Mouse (Mus musculus): ENCODE results near the gene Mical3.
A peak's percentile ranks its signal among the peaks of the same experiment; 100 is the strongest.

The Mical3 gene

DNA sequence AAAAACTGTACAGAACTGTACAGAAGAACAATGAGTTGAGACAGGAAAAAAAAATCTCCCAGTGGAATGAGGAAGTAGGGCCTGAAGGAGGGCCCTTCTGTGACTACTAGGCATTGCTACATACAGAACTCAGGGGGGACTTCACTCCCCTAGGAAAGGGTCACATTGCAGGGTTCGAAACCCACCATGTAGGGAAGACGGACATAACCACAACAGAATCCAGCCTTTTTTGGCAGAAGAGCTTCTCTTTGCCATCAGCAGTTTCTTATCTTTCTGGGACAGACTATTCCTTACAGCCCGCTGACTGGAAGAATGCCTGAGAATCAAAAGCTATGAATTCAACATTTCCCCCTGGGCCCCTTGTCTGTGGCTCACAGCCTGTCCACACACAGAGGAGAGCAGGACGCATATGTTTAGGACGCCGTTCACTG lies 46.7 kb downstream of the Mical3 start:
- no peak for DNase-seq (ENCODE audit: inconsistent ontology term)

DNA sequence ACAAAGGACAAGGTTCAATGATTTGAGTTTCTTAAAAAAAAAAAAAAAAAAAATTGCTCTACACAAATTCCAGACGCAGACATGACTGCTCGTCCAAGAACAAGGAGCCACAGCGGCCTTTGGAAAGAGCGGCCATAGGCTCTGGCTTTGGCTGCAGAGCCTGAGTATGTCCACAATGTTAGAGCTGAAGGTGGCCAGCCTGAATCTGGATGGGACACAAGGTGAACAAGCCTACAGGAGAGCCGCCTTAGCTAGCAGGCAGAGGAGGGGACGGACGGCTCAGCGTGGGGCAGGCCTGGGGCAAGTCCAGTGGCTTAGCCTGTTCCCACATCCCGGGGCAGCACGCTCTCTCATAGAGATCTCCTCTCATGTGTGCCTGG lies 48.7 kb downstream of the Mical3 start:
- DNase-seq (ENCODE audit: inconsistent ontology term): no peak

DNA sequence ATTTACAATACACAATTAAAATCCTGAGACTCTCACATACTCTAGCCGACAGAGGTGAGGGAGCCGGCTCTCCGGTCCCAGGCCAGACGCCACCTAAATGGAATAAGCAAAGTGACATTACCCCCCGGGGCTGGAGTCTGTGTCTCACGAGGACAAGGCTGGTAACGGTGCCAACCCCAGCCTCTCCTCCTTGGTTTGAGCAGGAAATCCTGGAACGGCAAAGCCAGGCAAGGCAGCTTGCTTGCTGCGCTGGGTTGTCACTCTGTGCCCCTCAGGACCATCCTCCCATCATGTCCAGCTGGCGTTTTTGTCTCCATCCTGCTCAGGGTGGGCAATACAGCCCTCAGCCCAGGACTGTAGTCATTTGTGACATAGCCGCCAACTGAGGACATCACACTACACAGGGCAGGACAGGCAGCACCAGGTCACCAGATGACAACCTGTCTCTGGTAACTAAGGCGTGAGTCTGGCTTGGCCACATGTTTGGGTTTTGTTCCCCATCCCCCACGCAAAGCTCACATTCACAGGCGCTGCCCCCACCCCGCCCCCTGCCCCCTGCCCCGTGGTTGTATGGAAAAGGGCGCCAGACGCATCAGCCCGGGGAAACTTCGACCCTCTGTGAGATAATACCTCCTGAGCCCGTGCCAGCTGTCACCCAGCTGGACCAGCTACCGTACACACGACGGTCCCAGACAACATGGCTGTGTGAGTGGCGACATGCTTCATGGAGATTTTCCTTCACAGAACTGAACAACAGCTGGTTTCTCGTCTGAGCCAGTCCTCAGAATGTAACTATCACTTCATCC lies 49.3 kb downstream of the Mical3 start:
- DNase-seq (ENCODE audit: inconsistent ontology term): no peak

DNA sequence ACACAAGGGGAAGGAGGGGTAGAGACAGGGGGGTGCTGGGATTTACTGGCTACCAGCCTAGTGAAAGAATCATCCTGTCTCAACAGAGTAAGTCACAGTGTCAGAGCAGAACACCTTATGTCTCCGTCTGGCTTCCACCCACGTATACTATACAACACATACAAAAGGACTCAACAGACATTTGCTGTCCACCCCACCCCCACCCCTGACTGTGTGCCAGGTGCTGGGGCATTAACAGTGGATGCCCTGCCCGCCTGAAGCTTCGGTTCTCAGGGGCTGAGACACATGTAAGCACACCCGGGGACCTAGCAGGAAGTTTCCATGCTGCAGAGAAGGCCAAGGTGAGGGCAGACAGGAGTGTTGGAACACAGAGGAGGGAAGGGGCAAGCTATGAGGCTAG lies 52.6 kb downstream of the Mical3 start:
- no peak for DNase-seq (ENCODE audit: inconsistent ontology term)

DNA sequence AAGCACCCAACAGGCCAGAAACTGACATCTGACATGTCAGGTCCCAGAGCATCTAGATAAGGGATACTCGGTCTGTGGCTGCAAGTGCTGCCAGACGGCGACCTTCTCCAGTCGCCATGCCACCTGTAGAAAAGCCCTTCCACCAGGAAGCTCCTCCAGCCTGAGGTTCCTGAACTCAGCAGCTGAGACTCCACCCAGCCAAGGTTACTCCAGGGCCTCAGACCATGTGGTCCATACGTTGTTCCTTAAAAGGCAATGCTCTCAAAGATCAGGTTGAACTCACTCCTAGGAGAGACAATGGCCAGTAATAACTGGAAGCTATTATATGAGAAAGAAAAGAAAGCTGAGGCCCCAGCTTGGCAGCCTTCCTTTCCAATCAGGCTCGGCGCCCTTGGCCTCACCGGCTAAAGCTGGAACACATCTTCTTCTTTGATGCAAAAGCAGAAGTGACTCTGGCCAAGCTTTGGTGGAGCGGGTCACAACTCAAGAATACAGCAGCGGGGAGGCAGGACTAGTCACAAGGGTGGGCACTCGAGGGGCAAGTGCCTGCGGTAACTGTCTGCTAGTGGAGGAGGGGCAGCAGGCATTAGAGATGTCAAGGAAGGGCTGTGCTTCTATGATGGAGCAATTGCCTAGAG lies 53.8 kb downstream of the Mical3 start:
- no peak for DNase-seq (ENCODE audit: inconsistent ontology term)

DNA sequence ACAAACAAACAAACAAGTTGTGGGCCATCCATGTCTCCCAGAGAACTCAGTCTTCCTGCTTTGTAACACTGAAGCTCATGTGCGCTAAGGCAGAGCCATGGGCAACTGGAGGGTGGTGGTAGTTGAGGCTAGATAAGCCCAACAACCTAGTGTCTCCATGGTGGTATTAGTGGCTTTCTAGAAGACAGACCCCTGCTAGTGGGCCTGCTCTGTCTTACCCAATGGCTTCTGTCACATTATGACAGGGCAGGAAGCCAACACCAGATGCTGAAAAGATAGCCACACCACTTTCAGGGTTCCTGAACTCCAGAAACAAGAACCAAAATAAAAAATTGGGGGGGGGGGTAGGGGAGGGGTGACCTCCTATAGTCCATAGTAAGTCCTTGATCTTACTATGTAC lies 55.0 kb downstream of the Mical3 start:
- DNase-seq (ENCODE audit: inconsistent ontology term): no peak

DNA sequence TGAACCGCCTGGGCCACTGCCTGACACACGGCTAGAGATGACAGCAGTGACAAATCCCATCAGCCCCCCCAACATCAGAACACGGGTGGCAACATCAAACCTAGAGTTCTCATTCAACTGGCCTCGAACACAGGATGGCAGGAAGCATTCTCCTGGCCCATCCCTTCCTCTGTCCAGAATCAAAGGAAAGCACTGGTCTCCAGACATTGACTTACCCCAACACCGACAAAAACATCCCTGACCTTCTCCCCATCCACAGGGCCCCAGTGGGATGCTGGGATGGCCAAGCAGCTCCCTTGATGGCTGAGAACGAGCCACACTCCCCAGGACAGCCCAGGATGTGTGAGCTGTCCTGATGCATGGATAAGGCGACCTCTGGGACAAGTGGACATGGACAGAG lies 57.5 kb downstream of the Mical3 start:
- no peak for DNase-seq (ENCODE audit: inconsistent ontology term)

DNA sequence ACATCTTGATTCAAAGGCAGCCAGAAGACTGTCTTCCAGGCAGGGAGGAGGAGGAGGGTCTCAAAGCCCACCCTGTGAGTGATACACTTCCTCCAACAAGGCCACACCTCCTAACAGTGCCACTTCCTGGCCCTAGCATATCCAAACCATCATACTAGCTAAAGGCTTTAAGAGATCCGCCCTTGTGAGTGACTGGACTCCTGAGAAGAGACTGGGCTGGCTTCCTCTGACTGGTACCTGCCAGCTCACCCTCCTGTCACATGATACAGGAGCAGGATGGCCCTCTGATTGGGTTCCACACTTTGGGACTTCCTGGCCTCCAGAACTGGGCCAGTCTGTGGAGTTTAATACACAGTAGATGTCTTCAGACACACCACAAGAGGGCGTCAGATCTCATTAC lies 58.2 kb downstream of the Mical3 start:
- no peak for DNase-seq (ENCODE audit: inconsistent ontology term)

DNA sequence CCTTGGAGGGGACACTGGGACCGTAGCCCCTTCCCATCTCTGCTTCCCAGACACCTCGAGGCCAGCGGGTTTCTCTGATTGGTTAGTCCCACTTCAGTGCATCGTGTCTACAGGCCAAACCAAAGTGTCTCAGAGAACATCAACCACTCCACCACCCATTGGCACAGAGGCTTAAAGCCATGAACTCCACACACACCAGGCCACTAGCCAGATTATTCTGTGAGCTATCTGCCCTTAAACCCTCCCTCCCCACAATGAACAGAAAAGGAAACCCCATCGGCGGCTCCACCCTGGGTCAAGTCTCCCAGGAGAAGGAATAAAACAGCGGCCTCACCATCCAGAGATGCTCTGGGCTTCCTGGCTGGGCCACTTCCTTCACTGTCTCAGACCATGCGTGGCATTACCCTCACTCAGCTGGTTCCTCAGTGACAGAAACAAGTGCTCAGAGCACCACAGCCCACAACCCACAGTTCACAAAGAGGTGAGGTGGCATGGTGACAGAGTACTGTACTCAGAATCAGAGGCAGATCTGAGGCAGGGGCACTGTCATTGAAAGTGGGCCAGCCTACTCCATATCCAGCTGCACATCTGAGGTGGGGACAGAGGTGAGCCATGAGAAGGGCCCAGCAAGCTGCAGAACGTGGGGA lies 60.1 kb downstream of the Mical3 start:
- no peak for DNase-seq (ENCODE audit: inconsistent ontology term)

DNA sequence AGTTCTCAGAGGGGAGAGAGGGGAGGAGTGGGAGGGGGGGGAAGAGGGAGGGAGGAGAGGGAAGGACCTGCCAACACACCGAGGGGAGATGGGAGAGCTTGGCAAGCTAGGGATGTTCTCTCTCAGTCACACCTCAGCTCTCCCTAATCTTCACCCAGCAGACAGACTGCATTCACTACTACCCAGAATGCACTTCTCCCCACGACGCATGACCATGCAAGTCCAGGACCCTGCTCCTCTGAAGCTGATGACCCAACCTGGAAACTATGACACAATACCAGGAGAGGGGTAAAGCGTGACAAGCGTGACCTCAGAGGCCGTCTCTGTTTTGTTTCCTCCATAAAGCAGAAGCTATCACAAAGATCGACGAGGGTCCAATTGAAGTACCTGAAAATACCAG lies 61.6 kb downstream of the Mical3 start:
- no peak for DNase-seq (ENCODE audit: inconsistent ontology term)

DNA sequence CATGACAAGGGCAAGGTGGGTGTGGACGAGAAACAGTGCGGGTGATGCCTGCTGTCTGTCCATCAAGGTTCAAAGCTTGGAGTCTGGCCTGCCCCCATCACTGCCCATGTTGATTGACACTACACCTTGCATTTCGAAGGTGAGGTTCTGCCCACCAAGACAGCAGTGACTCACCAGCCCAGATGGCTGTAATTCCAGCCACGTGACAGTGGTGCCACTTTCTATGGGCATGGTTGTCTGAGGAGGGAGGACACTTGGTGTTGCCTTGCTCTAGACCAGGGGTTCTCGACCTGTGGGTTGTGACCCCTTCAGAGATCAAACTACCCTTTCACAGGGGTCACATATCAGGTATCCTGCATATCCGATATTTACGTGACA lies 62.7 kb downstream of the Mical3 start:
- no peak for DNase-seq (ENCODE audit: inconsistent ontology term)

DNA sequence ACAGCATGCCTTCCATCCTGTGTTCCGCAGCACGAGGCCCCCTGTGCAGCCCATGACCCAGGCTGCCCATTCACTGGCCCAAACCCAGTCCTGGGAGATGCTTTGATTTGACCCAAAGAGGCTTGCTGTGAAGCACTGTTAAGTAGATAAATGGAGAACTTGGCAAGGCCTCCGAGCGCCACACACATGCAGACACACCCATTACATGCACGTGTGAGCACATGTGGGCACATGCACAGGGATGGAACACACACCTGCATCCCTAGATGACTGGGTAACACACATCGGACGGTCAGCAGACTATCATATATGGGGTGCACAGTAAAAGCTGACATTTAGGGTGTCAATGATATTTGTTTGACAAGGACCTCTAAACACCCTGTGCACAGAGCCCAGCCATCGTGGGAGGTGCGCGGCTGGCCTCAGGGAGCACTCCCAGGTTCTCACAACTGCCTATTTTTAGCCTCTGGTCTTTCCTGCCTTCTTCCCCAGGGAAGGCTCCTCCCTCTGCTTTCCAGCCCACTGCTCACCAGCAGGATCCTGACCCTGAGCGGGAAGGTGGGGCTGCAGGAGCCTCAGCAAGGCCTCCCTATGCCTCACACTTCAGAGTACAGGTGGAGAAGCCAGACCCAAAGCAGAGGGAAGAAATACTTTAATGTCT lies 63.2 kb downstream of the Mical3 start:
- no peak for DNase-seq (ENCODE audit: inconsistent ontology term)

DNA sequence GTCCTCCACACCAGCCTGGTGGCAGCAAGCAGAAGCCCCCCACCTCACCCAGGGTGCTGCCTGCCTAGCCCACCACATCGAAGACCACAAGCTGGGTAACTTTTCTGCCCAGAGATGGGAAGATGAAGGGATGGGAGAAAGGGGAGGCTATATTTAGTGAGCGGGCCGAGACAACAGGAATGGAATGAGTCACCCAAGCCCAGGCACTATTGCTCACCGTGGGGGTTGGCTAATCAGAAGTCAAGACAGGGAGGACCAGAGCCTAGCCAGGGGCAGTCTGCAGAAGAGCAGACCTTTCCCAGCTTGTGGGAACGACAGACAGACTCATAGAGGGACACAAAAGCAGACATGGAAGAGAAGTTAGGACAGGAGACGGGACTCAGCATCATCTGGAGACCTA lies 64.0 kb downstream of the Mical3 start:
- DNase-seq (ENCODE audit: inconsistent ontology term): peak; percentile 38

DNA sequence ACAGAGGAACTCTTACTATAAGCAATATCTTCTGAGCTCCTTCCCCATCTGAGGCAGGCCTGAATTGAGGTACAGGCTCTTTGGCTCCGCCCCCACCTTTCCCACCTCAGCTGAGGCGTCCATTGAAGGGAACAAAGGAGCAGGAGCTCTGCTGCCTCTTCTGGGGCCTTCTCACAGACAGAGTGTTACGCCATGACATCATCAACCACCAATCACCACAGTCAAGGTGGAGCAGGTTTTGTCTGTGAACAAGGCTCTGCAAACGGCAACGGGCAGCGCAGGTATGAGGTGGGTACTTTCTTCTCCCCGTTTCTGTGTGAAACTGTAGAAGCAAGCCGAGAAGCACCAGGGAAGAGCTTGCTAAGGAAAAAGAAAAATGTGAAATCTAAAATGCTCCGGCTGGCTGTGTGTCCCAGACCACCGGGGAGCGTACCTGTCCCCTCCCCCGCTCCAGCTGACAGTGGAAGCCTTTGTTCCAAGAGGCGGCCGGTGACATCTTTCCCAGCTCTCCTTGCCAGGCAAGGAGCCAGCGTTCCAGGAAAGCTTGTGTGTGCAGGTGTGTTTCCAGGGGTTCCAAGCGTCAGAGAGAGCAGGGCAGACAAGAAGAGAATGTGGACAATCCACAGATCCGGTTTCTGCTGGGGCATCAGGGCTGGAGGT lies 66.3 kb downstream of the Mical3 start:
- no peak for DNase-seq (ENCODE audit: inconsistent ontology term)

DNA sequence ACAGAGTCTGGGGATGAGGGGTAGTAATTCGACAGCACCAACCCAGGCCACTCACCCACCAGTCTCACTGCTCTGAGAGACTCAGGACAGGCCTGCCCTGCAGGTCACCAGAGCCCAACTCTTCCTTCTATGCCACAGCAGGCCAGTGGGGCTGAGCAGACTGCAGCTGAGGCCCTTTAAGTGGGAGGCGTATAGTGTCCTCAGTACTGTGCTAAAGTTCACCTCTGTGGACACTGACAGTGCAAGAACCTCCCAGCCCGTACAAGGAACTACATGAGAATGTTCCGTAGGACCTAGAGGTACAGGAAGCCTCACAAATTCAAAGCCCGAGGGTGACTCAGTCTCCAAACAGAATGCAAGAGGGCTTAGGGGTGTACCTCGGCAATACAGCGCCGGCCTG lies 67.0 kb downstream of the Mical3 start:
- no peak for DNase-seq (ENCODE audit: inconsistent ontology term)

DNA sequence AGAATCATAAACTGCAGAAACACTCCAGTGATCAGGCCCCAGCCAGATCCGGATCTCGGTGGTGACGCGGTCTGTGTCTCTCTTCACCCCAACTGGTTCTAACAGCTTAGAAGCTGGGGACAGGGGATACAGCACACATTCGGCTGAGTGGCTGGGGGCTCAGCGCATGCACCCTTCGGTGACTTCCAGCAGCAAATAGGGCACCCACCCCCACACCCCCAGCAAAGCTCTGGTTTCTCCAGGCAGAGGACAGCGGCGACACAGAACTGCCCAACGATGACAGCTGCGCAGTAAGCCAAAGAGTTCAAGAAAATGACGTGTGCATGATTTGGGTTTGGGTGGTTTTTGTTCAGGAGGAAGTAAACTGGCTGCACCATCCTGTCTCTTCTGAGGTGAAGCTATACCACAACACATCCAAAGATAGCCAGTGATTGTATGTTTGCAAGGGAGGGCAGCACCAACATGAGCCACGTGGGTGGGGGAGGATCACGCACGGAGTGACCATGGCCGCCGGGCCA lies 67.8 kb downstream of the Mical3 start:
- DNase-seq (ENCODE audit: inconsistent ontology term): no peak

DNA sequence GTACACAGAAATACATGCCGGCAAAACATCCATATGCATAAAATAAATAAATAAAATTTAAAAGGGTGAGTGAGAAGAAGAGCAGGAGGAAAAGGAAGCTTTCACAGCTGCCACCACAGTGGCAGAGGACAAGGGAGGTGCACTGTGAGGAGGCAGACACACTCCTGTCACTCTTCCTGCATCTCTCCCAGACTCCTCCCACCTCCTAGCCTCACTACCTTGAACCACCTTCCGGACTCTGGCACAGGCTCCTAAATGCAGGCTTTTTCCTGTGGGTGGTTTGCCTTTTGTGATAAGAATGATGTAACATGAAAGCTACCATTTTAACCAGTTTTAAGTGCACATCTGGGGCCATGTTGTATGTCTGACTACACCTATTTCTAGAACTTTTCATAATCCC lies 72.8 kb downstream of the Mical3 start:
- no peak for DNase-seq (ENCODE audit: inconsistent ontology term)

DNA sequence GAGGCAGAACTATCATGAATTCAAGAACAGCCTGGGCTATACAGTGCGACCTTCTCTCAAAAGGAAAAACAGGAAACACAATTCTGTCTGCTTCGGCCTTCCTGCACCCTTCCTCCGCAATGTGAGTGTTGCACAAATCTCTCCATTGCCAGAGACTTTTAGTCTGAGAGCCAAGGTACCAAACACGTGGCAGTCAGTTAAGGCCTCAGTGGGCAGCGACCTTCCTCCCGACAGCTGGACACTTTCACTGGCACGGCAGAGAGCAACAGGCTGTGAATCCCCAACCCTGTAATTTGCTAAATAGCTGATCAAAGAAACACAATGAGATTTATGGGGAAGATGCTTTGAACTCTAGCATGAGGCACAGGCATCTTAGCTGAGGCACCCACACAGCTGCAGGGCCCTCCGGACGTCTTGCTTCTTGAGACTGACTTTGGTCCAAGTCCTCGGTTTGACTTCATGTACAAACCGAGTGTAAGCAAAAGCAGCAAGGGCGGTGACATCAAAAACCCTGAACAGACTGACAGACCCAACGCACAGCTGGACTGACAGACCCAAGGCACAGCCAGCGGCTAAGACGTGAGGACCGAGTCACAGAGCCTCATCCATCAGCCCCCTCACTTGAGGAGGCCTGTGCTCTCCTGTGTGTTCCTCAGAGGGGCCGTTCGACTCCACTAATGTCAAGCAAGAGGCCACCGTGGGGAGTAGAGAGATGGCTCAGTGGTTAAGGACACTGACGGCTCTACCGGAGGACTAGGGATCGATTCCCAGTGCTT lies 73.4 kb downstream of the Mical3 start:
- DNase-seq (ENCODE audit: inconsistent ontology term): no peak

DNA sequence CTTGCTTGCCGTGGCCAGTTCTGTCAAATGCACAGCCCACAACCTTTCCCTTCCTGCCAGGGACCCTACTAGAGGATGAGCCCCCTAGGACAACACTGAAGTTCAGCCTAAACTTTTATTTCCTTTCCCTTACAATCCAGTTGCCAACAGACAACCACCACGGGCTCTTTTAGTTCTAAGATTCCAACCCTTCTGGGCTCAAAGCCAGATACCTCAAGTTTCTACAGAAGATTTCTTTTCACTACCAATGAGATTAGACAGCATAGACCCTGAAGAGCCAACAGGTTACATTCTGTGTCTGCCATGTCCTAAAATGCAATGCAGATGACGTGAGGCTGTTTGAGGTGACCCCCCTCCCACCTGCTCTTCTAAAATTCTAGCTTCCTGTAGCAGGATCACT lies 75.3 kb downstream of the Mical3 start:
- no peak for DNase-seq (ENCODE audit: inconsistent ontology term)

DNA sequence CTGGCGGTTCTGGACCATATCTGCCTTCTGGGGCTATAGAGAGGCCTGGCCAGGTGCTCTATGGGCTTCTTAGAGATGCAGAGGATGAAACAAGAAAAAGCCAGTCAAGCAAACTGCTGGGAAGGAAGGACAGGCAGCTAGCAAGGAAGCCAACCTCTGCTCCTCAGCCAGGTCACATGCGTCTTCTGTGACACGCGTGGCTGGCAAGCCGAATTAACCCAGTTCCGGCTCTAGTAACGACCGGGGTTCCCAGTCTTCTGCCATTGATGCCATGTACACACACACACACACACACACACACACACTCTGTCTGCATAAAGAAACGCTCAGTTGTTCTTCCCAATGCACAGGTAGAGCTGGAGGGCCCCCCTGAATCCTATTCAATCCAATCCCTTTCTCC lies 75.9 kb downstream of the Mical3 start:
- DNase-seq (ENCODE audit: inconsistent ontology term): no peak

DNA sequence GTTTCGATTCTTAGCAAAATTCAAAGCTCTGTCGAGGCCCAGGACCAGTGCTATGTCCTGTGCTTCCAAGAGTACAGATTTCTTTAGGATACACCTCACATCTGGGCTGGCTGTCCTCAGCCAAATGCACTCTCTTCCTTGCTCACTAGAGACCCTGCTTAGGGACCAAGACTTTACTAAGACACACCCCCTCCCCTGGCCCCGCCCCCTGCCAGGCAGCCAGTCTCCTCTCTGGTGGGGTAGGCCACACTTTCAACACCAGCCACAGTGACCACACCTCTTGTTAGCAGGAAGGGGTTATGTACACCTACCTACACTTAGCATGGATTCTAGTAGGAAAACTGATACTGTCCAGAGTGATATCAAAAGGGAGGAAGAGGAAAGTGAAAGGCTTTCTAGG lies 76.5 kb downstream of the Mical3 start:
- no peak for DNase-seq (ENCODE audit: inconsistent ontology term)

All from Muller cell, postnatal 12 days (primary cell).